Mouse (Mus musculus) midbrain, embryonic 14.5 days (tissue): Measurements from ENCODE around the gene Ciao2b. TPM values are rescaled to one million over a fixed set of nuclear protein-coding genes. Genes with fewer than 3 reads are reported as not detected.

ENCODE experiments used
- ATAC-seq: fragments of 200-750 bp; cut with Nextera tagmentation; 2 replicates; pipeline ENCODE4 v1.8.0; 2017; ENCODE audit warnings: moderate number of reproducible peaks, moderate library complexity; ENCODE audit not compliant: low FRiP score, low TSS enrichment
- DNase-seq: peaks from one replicate; pipeline ENCODE4 v3.0.0-alpha.2; 2015
- H3K27ac ChIP-seq: fragments of 300-500 bp; sonication (generic); replicated peaks from 2 replicates; pipeline ENCODE4 v1.5.1; 2014; ENCODE audit warnings: mild to moderate bottlenecking, low read depth, low read length, moderate library complexity
- H3K27me3 ChIP-seq: fragments of 300-500 bp; sonication (generic); 2 replicates; pipeline ENCODE4 v1.6.1; 2014; ENCODE audit warnings: low read length, control low read depth, mixed read lengths; ENCODE audit not compliant: control insufficient read depth, insufficient read depth
- H3K36me3 ChIP-seq: fragments of 300-500 bp; sonication (generic); 2 replicates; pipeline ENCODE4 v1.6.1; 2014; ENCODE audit warnings: low read length, control low read depth; ENCODE audit not compliant: control insufficient read depth, insufficient read depth
- H3K4me1 ChIP-seq: fragments of 300-500 bp; sonication (generic); 2 replicates; pipeline ENCODE4 v1.6.1; 2014; ENCODE audit warnings: mild to moderate bottlenecking, antibody characterized with exemption, low read length, control low read depth; ENCODE audit not compliant: control insufficient read depth, insufficient read depth
- H3K4me2 ChIP-seq: fragments of 300-500 bp; sonication (generic); 2 replicates; pipeline ENCODE4 v1.6.1; 2014; ENCODE audit warnings: mild to moderate bottlenecking, low read length, moderate library complexity
- H3K4me3 ChIP-seq: fragments of 300-500 bp; sonication (generic); replicated peaks from 2 replicates; pipeline ENCODE4 v1.5.1; 2014; ENCODE audit warnings: low read depth, low read length
- H3K9ac ChIP-seq: fragments of 300-500 bp; sonication (generic); replicated peaks from 2 replicates; pipeline ENCODE4 v1.6.1; 2014; ENCODE audit warnings: mild to moderate bottlenecking, low read length, moderate library complexity
- H3K9me3 ChIP-seq: fragments of 300-500 bp; sonication (generic); 2 replicates; pipeline ENCODE4 v1.6.1; 2016; ENCODE audit warnings: low read length, control low read depth, mixed read lengths; ENCODE audit not compliant: control insufficient read depth
- WGBS: fragments of 180-500 bp; shearing (Covaris S2); extraction: QIAGEN DNeasy Blood & Tissue Kit; methylation state at CpG from one replicate; pipeline ENCODE4 v1.1.7; 2014; 5-methylcytosine and 5-hydroxymethylcytosine counted together
- polyA plus RNA-seq: library from polyadenylated mRNA; unstranded; fragments of >200 nt; fragmentation: Nextera tagmentation; extraction: Ambion mirVana; gene quantifications from 2 replicates; pipeline ENCODE4 v1.2.1, GENCODE M21; 2014

Ciao2b gene
- polyA plus RNA-seq, 1 experiment from 2014 or later: 131 TPM

DNA sequence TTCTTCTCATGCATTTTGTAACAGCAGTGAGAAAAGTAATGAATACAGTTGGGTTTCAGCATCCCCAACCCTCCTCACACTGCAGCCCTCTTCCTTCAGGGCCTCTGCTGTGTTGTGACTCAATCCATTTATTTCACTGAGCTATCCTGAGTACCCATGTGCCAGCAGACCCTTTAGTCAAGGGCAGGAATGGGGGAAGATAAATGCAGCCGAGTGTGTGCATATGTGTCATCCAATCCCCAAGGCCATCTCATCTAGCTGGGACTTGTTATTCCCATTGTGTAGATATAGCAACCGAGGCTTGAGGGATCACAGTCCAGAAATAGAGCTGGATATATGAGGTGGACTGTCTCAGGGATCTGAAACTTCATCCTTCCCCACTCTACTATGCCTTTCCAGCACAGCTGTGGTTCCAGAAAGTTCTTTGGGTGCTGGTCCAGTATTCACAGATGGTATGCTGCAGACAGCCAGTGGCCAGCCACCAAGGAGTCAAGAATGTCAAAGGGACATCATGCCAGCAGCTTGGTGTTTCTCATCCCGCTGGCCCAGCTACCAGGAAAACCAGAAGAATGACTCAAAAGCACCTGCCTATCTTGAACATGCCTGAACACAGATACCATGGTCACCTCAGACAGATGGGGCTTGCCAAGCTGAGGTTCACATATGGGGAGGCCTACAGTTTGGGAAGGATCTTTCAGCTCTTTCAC is 6.6 kb downstream of the Ciao2b start:
- Histone ChIP-seq H3K4me1 (peaks cover 12% of the 10 kb centered on the region), H3K4me2 (no peak overlapping the region), H3K27me3 (peaks cover 9% of the 10 kb centered on the region), H3K4me3 (no peak overlapping the region), H3K36me3 (peaks cover 26% of the 10 kb centered on the region), H3K9me3 (no peaks in the 10 kb centered on the region), H3K27ac (no peak overlapping the region), H3K9ac (no peak overlapping the region)
- 94% methylated on average over 3 of the region's 3 CpGs for WGBS
- ATAC-seq: no peak
- no peak for DNase-seq

DNA sequence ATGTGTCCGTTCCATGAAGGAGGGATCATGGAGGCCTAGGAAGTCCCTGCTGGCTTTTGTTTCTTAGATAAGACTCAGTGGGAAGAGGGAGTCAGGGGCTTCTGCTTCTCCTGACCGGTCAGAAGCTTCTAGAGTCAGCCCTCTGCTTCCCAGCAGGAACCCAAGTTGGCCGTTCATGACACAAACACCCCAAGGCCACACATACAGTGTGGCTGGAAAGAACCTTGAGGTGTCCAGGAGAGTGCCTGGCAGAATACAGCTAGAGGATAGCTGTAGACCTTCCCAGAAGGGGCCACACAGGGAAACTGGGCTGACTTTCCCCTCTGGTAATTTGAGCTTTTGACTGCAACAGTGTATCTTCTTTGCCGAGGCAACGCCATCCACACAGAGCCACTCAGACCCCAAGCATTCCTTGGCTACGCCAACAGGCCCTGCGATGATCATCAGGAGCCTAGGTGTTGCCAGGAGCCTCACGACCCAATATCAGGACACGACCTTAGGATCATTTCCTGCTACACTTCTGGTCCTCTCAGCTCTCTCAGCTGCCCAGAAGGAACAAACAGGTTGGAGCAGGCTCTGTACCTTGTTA is 8.5 kb downstream of the Ciao2b start:
- H3K4me1 ChIP-seq: peaks cover 10% of the 10 kb centered on the region
- no peak overlapping the region for H3K27ac ChIP-seq
- H3K36me3 ChIP-seq: peaks cover 14% of the 10 kb centered on the region
- H3K4me2 ChIP-seq: no peak overlapping the region
- WGBS: 69% methylated on average over 9 of the region's 9 CpGs
- H3K9ac ChIP-seq: no peak overlapping the region
- H3K4me3 ChIP-seq: no peak overlapping the region
- no peak for DNase-seq
- no peak for ATAC-seq
- H3K27me3 ChIP-seq: peaks cover 13% of the 10 kb centered on the region
- H3K9me3 ChIP-seq: no peaks in the 10 kb centered on the region

DNA sequence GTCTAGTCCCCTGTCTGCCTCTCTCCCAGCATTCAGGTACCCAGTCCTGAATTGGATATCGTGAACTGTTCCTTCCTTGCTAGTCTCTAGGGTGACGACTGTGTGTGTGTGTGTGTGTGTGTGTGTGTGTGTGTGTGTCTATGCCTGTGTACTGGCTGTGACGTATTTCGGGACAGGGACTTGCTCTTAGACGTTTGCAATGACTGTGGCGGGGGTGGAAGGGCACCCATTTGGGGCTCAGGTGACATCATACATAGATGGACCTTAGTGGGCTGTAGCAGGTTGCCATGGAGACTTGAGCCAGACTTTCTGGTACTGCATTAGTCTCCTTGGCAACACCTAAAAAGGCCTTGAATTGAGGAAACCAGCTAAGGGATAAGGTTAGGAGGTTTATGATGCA is 9.3 kb downstream of the Ciao2b start:
- DNase-seq: peak; percentile 52
- WGBS: 51% methylated on average over 6 of the region's 6 CpGs
- H3K4me3 ChIP-seq: no peak overlapping the region
- H3K36me3 ChIP-seq: peaks cover 11% of the 10 kb centered on the region
- peaks cover 10% of the 10 kb centered on the region for H3K4me1 ChIP-seq
- H3K4me2 ChIP-seq: no peak overlapping the region
- H3K9ac ChIP-seq: no peak overlapping the region
- H3K27me3 ChIP-seq: peaks cover 13% of the 10 kb centered on the region
- no peaks in the 10 kb centered on the region for H3K9me3 ChIP-seq
- H3K27ac ChIP-seq: no peak overlapping the region
- ATAC-seq: peak; percentile 43; the same call in 1 of the 2 replicates

DNA sequence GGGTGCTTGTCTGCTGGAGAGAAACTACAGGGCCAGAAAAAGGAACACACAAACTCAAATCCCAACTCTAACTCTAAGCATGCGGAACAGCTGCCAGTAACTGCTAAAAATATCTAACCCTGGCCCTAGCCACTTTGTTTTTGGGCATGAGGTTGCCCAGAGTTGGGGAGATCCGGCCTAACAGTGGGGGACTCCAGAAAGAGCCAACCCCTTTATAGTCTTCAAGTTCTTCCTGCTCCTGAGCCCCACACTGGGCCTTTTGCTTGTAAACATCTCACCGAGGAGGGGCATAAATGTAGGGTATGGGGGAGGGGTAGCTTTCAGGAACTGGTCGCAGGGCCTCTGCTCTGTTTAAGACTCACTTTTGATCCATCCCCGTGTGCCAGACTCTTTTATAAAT is 9.8 kb downstream of the Ciao2b start:
- H3K4me3 ChIP-seq: no peak overlapping the region
- no peak for DNase-seq
- peaks cover 13% of the 10 kb centered on the region for H3K27me3 ChIP-seq
- WGBS: 32% methylated on average over 5 of the region's 5 CpGs
- ATAC-seq: no peak
- H3K4me1 ChIP-seq: peaks cover 10% of the 10 kb centered on the region
- no peak overlapping the region for H3K27ac ChIP-seq
- no peaks in the 10 kb centered on the region for H3K9me3 ChIP-seq
- H3K9ac ChIP-seq: no peak overlapping the region
- peaks cover 11% of the 10 kb centered on the region for H3K36me3 ChIP-seq
- no peak overlapping the region for H3K4me2 ChIP-seq

DNA sequence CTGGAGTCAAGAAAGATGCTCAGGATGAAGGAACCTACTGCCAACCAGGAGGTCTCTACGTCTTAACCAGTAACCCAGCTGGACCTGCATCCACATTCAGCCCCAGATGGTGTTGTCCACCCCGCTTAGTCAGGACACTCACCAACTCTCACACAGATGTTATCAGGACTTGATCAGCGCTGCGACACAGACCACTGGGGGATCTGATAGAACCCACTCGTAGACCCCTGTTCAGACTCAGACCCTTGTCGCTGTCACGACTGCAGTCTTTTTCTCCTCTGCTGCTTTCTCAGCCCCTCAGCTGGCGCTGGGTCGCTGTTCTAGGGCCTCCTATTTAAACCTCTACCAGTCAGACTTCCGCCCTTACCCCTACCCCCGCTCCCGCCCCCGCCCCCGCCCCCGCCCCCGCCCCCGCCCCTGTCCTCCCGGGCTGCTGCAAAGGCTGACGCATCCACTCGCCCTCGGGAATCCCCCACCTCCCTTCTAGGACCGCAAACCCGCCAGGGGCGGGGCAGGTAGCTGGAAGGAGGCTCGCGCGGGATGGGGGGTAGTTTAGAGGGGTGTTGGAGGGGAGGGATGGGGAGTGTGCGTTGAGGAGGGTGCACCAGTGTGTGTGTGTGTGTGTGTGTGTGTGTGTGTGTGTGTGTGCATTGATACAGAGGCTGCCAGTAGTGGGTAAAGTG is 10.6 kb downstream of the Ciao2b start, which contains the start of gene Rrad:
TSS of gene Rrad (minus strand) at position 347 of the 683 bp plus-strand sequence.
- H3K9ac ChIP-seq: peak within 1 kb of the TSS; percentile 34; the same call in 1 of the 2 replicates
- peak within 1 kb of the TSS; percentile 57 for H3K4me2 ChIP-seq
- H3K4me3 ChIP-seq: peak within 1 kb of the TSS; percentile 31
- no peaks in the 10 kb centered on the region for H3K9me3 ChIP-seq
- ATAC-seq (peak; percentile 51; the same call in 1 of the 2 replicates), DNase-seq (peak; percentile 53)
- peaks cover 13% of the 10 kb centered on the region for H3K27me3 ChIP-seq
- H3K36me3 ChIP-seq: peaks cover 11% of the 10 kb centered on the region
- WGBS: 1% methylated on average over 28 of the region's 28 CpGs
- H3K27ac ChIP-seq: no peak within 1 kb of the TSS
- peaks cover 10% of the 10 kb centered on the region for H3K4me1 ChIP-seq

DNA sequence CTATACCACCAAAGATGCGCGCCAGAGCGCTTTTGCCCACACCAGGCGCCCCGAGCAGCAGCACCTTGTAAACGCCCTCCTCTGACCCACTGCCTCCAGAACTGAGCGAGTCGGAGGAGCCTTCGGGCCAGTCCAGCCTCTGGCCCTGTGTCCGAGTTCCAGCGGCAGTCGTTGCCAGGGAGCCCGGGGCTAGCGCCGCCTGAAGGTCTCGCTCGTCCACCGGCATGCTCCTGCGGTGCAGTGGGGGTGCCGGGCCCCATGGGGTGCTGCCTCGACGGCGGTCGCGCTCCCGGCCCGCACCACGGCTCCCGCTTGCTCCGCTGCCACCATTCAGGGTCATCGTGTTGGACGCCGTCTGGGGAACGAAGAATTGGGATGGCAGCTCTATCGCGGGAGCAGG is 11.2 kb downstream of the Ciao2b start:
- H3K4me2 ChIP-seq: peak overlapping the region; percentile 57
- H3K4me3 ChIP-seq: peak overlapping the region; percentile 31
- no peak overlapping the region for H3K27ac ChIP-seq
- peaks cover 10% of the 10 kb centered on the region for H3K4me1 ChIP-seq
- H3K36me3 ChIP-seq: peaks cover 8% of the 10 kb centered on the region
- under 1% methylated on average over 36 of the region's 36 CpGs for WGBS
- H3K9me3 ChIP-seq: no peaks in the 10 kb centered on the region
- H3K27me3 ChIP-seq: peaks cover 13% of the 10 kb centered on the region
- DNase-seq (peak; percentile 36), ATAC-seq (peak; percentile 18; the same call in 1 of the 2 replicates)
- peak overlapping the region; percentile 34; the same call in 1 of the 2 replicates for H3K9ac ChIP-seq

DNA sequence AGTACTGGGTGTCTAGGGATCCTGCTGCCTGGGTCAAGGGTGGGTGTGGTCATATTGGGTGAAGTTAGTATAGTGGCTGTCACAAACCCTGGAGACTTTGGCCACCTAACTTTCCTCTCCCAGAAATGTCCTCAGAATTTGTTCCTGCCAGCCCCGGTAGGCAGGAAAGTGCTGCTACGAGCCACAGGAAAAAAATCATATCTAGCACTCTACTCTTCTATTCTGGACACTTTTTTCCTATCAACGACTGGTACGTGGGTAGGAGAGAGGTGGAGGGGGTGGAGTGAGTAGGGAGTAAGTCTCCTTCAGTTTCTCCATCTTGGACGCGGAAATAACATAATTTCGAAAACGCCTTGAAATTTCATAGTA is 11.7 kb downstream of the Ciao2b start:
- no peak overlapping the region for H3K27ac ChIP-seq
- peak overlapping the region; percentile 57 for H3K4me2 ChIP-seq
- peaks cover 13% of the 10 kb centered on the region for H3K27me3 ChIP-seq
- H3K4me1 ChIP-seq: peaks cover 10% of the 10 kb centered on the region
- H3K4me3 ChIP-seq: no peak overlapping the region
- no peak overlapping the region; the same call in 1 of the 2 replicates for H3K9ac ChIP-seq
- no peak for ATAC-seq
- DNase-seq: no peak
- 37% methylated on average over 8 of the region's 8 CpGs for WGBS
- H3K36me3 ChIP-seq: peaks cover 3% of the 10 kb centered on the region; the same call in 1 of the 2 replicates
- no peaks in the 10 kb centered on the region for H3K9me3 ChIP-seq

DNA sequence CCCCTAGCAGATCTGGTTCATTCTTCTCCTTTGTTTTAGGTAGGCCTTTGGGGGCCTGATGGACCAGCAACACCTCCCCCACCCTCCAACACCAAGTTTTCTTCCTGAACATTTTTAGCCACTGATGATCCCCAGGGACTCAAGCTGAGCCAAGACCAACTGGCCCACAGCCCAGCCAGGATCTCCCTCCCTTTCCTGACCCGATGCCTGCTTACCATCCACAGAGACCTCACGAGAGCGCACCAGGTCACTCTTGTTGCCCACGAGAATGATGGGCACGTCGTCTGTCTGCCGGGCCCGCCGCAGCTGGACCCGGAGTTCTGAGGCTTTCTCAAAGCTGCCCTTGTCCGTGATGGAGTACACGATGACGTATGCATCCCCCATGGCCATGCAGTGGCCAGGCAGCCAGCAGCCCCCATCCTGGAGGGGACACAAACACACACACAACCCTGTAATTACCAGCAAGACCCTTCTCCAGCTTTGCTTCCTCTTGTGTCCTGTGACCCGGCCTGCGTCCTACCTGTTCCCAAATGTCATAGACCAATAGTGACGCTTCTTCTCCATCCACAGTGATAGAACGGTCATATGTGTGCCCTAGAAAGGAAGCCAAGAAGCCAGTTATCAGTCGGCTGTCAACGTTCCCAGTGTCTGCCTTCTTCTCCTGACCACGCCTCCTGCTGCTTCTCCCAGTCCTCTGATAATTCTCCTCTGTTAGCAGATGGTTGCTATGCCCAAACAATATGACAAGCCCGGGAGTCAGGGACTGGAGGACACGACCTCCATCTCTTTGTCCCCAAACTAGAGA is 12.3 kb downstream of the Ciao2b start:
- H3K9me3 ChIP-seq: no peaks in the 10 kb centered on the region
- WGBS: 81% methylated on average over 22 of the region's 22 CpGs
- no peak overlapping the region for H3K27ac ChIP-seq
- no peak overlapping the region for H3K4me2 ChIP-seq
- no peaks in the 10 kb centered on the region for H3K36me3 ChIP-seq
- DNase-seq (no peak), ATAC-seq (no peak)
- peaks cover 10% of the 10 kb centered on the region for H3K4me1 ChIP-seq
- peaks cover 13% of the 10 kb centered on the region for H3K27me3 ChIP-seq
- H3K9ac ChIP-seq: no peak overlapping the region
- no peak overlapping the region for H3K4me3 ChIP-seq
